Mouse (Mus musculus): ENCODE data around the gene Casz1. TPM values are rescaled to one million over a fixed set of nuclear protein-coding genes. Genes with fewer than 3 reads are reported as not detected.

Casz1 gene
- polyA plus RNA-seq, 1 experiment from 2014 or later = 4.9 TPM

DNA sequence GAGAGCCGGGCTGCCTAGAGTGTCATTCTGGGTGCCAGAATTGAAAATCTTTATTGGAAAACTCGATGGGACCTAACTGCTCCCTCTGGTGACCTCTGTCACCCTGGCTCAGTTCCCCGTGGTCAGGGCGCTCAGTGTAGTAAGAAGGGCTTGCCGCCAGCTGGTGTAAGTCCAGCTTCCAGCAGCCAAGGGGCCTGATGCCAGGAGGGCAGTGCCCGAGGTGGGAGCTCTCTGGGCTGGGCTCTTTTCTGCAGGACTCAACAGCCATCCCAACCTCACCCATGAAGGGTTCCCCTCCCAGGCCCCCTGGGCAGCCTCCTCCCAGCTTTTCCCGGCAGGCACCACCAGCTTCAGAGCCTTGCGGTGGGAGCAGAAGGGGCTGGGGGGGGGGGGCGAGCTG, 42.0 kb downstream of the Casz1 start:
- no peaks in the 10 kb centered on the region for H3K4me1 ChIP-seq (ENCODE audit: control insufficient read depth, insufficient read depth, low read length)
- 68% methylated on average over 9 of the region's 9 CpGs for WGBS
- ATAC-seq (ENCODE audit: insufficient read depth, low FRiP score, low TSS enrichment) (no peak), DNase-seq (ENCODE audit: low spot score) (no peak)
- H3K4me2 ChIP-seq (ENCODE audit: low read depth) = no peak overlapping the region
- no peaks in the 10 kb centered on the region for H3K36me3 ChIP-seq (ENCODE audit: control insufficient read depth, insufficient read depth, low read length)
- H3K9me3 ChIP-seq (ENCODE audit: control insufficient read depth, low read length) = no peaks in the 10 kb centered on the region
- no peak overlapping the region for H3K27ac ChIP-seq (ENCODE audit: low read depth, low read length)
- no peak overlapping the region for H3K4me3 ChIP-seq (ENCODE audit: low read depth, low read length)
- H3K9ac ChIP-seq (ENCODE audit: low read length) = no peak overlapping the region
- 0 out of 2 replicates have a peak, but pooled peaks cover 3% of the 10 kb centered on the region for H3K27me3 ChIP-seq (ENCODE audit: control insufficient read depth, insufficient read depth, low read length)

DNA sequence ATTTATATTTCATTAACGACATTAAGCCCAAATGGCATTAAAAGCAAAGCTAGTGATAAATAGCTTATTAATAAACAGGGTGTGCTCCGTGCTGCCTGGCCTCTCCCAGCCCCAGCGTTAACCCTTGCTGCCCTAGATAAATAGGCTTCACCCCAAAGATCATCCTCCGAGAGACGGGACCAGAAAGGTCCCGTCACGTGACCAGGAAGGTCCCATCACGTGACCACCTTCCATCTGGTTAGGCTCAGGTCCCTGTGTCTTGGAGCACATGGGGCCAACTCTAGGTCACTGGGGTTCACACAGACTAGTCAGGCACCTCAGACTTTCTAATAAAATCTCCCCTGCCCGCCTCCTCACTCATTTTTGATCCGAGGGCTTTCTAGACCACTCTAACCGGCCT, 42.5 kb downstream of the Casz1 start:
- Histone ChIP-seq H3K27me3 (ENCODE audit: control insufficient read depth, insufficient read depth, low read length) (0 out of 2 replicates have a peak, but pooled peaks cover 3% of the 10 kb centered on the region), H3K36me3 (ENCODE audit: control insufficient read depth, insufficient read depth, low read length) (no peaks in the 10 kb centered on the region), H3K4me2 (ENCODE audit: low read depth) (no peak overlapping the region), H3K27ac (ENCODE audit: low read depth, low read length) (no peak overlapping the region), H3K9me3 (ENCODE audit: control insufficient read depth, low read length) (no peaks in the 10 kb centered on the region), H3K9ac (ENCODE audit: low read length) (no peak overlapping the region), H3K4me3 (ENCODE audit: low read depth, low read length) (no peak overlapping the region), H3K4me1 (ENCODE audit: control insufficient read depth, insufficient read depth, low read length) (0 out of 2 replicates have a peak, but pooled peaks cover 2% of the 10 kb centered on the region)
- no peak for ATAC-seq (ENCODE audit: insufficient read depth, low FRiP score, low TSS enrichment)
- WGBS = 68% methylated on average over 11 of the region's 11 CpGs
- no peak for DNase-seq (ENCODE audit: low spot score)

DNA sequence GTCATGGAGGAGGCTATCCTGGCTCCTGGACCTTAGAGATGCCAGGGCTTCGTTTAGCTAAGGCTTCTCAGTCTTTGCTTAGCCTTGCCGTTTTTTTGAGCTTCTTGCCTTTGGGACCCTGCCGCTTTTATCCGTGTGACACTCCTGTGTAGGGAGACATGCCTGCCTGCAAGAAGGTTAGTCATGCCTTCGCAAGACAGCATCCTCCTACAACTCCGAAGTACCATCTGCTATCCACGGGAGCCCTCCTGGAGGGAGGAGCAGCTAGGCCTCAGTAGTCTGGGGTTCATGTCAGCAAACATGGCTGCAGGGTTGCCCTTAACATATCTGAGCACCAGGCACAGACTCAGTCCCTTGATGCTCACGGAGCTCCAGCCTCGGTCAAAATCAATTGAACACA, 43.4 kb downstream of the Casz1 start:
- peaks cover 6% of the 10 kb centered on the region; the same call in 1 of the 2 replicates for H3K4me1 ChIP-seq (ENCODE audit: control insufficient read depth, insufficient read depth, low read length)
- 87% methylated on average over 9 of the region's 9 CpGs for WGBS
- no peaks in the 10 kb centered on the region for H3K36me3 ChIP-seq (ENCODE audit: control insufficient read depth, insufficient read depth, low read length)
- DNase-seq (ENCODE audit: low spot score) = no peak
- H3K27ac ChIP-seq (ENCODE audit: low read depth, low read length) = no peak overlapping the region
- no peak overlapping the region for H3K9ac ChIP-seq (ENCODE audit: low read length)
- no peak for ATAC-seq (ENCODE audit: insufficient read depth, low FRiP score, low TSS enrichment)
- H3K9me3 ChIP-seq (ENCODE audit: control insufficient read depth, low read length) = no peaks in the 10 kb centered on the region
- H3K4me2 ChIP-seq (ENCODE audit: low read depth) = no peak overlapping the region
- no peak overlapping the region for H3K4me3 ChIP-seq (ENCODE audit: low read depth, low read length)
- 0 out of 2 replicates have a peak, but pooled peaks cover 3% of the 10 kb centered on the region for H3K27me3 ChIP-seq (ENCODE audit: control insufficient read depth, insufficient read depth, low read length)

DNA sequence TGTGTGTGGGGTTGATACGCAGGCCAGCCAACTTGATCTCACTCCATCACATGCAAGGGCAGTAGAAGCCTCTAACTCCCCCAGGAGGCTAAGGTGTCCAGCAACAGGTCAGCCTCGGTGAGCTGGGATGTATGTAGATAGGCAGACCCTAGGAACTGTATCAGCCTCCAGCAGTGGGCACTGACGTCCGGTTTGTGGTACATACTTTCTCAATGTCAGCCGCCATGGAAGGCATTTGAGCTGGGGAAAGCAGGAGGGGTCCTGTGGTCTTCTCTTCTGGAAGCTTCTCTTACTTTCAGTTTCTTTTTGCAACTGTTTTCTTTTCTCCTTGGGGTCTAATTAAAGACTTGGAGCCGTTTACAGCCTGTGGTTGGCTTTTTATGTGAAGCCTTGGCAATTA, 45.2 kb downstream of the Casz1 start:
- H3K36me3 ChIP-seq (ENCODE audit: control insufficient read depth, insufficient read depth, low read length) = no peaks in the 10 kb centered on the region
- no peak overlapping the region for H3K4me2 ChIP-seq (ENCODE audit: low read depth)
- ATAC-seq (ENCODE audit: insufficient read depth, low FRiP score, low TSS enrichment) (no peak), DNase-seq (ENCODE audit: low spot score) (no peak)
- no peak overlapping the region for H3K9ac ChIP-seq (ENCODE audit: low read length)
- no peak overlapping the region for H3K4me3 ChIP-seq (ENCODE audit: low read depth, low read length)
- H3K27me3 ChIP-seq (ENCODE audit: control insufficient read depth, insufficient read depth, low read length) = peaks cover 4% of the 10 kb centered on the region
- H3K27ac ChIP-seq (ENCODE audit: low read depth, low read length) = no peak overlapping the region
- H3K4me1 ChIP-seq (ENCODE audit: control insufficient read depth, insufficient read depth, low read length) = peaks cover 6% of the 10 kb centered on the region; the same call in 1 of the 2 replicates
- H3K9me3 ChIP-seq (ENCODE audit: control insufficient read depth, low read length) = no peaks in the 10 kb centered on the region
- WGBS = 71% methylated on average over 6 of the region's 6 CpGs

DNA sequence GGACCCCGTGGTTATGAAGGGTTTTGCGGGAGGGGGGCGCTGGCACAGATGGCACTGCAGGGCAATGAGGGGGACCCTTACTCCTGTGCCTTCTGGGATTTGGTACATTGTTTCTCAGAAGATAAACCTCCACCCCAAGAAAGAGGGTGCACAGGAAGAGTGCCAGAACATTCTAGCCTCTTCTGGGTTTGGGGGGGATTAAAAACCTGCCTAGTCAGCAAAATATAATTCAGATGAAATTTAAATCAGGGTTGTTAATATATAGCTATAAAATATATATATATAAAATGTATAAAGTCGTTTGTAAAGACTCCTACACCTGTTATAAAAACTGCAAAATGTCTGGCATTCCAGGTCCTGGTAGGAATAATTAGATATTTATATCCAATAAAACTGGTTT, 48.8 kb downstream of the Casz1 start:
- DNase-seq (ENCODE audit: low spot score) (no peak), ATAC-seq (ENCODE audit: insufficient read depth, low FRiP score, low TSS enrichment) (no peak)
- 81% methylated on average over 4 of the region's 4 CpGs for WGBS
- H3K4me3 ChIP-seq (ENCODE audit: low read depth, low read length) = no peak overlapping the region
- H3K27ac ChIP-seq (ENCODE audit: low read depth, low read length) = no peak overlapping the region
- no peak overlapping the region for H3K4me2 ChIP-seq (ENCODE audit: low read depth)
- H3K27me3 ChIP-seq (ENCODE audit: control insufficient read depth, insufficient read depth, low read length) = peaks cover 16% of the 10 kb centered on the region
- H3K36me3 ChIP-seq (ENCODE audit: control insufficient read depth, insufficient read depth, low read length) = no peaks in the 10 kb centered on the region
- peaks cover 14% of the 10 kb centered on the region for H3K4me1 ChIP-seq (ENCODE audit: control insufficient read depth, insufficient read depth, low read length)
- no peaks in the 10 kb centered on the region for H3K9me3 ChIP-seq (ENCODE audit: control insufficient read depth, low read length)
- H3K9ac ChIP-seq (ENCODE audit: low read length) = no peak overlapping the region

DNA sequence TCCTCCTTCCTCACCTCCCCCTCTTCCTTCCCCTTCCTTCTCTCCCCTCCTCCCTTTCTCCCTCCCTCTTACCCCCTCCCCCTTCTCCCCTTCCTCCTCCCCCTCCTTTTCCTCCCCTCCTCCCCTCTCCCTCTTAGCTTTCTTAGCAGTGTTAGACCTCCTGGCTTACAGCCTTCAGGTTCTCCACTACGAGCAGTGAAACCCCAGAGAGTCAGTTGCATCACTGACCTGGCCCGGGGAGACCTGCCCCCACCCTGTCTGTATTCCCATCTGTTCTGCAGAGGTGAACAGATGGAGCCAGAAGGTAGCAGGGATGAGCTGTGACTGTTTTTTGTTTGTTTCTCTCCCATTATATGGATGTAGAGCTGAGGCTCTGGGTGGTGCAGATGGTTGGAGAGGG, 49.9 kb downstream of the Casz1 start:
- H3K9ac ChIP-seq (ENCODE audit: low read length) = no peak overlapping the region
- 23% methylated on average over 2 of the region's 2 CpGs for WGBS
- no peak overlapping the region for H3K4me2 ChIP-seq (ENCODE audit: low read depth)
- H3K4me3 ChIP-seq (ENCODE audit: low read depth, low read length) = no peak overlapping the region
- no peak for ATAC-seq (ENCODE audit: insufficient read depth, low FRiP score, low TSS enrichment)
- no peak overlapping the region for H3K27ac ChIP-seq (ENCODE audit: low read depth, low read length)
- H3K36me3 ChIP-seq (ENCODE audit: control insufficient read depth, insufficient read depth, low read length) = no peaks in the 10 kb centered on the region
- H3K9me3 ChIP-seq (ENCODE audit: control insufficient read depth, low read length) = no peaks in the 10 kb centered on the region
- peaks cover 20% of the 10 kb centered on the region for H3K27me3 ChIP-seq (ENCODE audit: control insufficient read depth, insufficient read depth, low read length)
- peaks cover 16% of the 10 kb centered on the region for H3K4me1 ChIP-seq (ENCODE audit: control insufficient read depth, insufficient read depth, low read length)
- no peak for DNase-seq (ENCODE audit: low spot score)

DNA sequence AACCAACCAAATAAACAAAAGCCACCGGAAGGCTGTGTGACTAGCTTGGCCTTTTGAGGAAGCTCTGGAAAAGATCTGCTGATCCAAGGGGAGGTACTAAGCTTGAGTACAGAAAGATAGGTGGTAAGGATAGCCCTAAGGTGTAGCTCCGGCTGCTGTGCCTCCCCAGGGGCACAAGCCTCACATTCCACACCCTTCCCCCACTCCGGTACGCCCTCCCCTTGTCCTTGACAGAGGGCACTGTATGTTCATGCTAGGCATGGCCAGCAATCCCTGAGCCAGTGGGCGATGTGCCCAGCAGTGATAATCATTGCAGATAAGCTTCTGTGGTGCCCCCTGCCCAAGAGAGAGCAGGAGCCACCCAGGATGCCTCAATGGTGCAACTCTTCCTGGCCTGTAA, 51.3 kb downstream of the Casz1 start:
- Histone ChIP-seq H3K9ac (ENCODE audit: low read length) (no peak overlapping the region; the same call in 1 of the 2 replicates), H3K9me3 (ENCODE audit: control insufficient read depth, low read length) (no peaks in the 10 kb centered on the region), H3K4me1 (ENCODE audit: control insufficient read depth, insufficient read depth, low read length) (peaks cover 28% of the 10 kb centered on the region), H3K27me3 (ENCODE audit: control insufficient read depth, insufficient read depth, low read length) (peaks cover 29% of the 10 kb centered on the region), H3K36me3 (ENCODE audit: control insufficient read depth, insufficient read depth, low read length) (no peaks in the 10 kb centered on the region), H3K4me2 (ENCODE audit: low read depth) (no peak overlapping the region), H3K4me3 (ENCODE audit: low read depth, low read length) (no peak overlapping the region), H3K27ac (ENCODE audit: low read depth, low read length) (no peak overlapping the region)
- ATAC-seq (ENCODE audit: insufficient read depth, low FRiP score, low TSS enrichment) (no peak), DNase-seq (ENCODE audit: low spot score) (no peak)
- 89% methylated on average over 5 of the region's 5 CpGs for WGBS

DNA sequence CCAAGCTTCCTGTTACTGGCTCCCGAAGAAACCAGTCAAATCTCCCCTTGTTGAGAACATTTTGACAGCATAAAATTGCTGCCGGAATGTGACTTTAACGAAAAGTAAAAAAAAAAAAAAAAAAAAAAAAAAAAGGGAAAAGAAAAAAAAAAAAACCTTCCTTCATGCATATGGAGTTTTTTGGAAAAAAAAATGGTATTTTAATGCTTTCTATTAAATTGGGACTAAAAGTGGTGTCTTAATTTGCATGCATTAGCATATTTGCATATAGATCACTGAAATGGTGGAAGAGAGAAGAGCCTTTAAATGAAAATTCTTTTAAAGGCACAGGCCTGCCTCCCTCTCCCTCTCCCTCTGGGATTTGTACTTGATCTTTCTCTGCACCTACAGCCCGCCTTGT, 52.0 kb downstream of the Casz1 start:
- no peak for ATAC-seq (ENCODE audit: insufficient read depth, low FRiP score, low TSS enrichment)
- WGBS = 81% methylated on average over 4 of the region's 4 CpGs
- no peak for DNase-seq (ENCODE audit: low spot score)
- Histone ChIP-seq H3K9ac (ENCODE audit: low read length) (no peak overlapping the region), H3K4me3 (ENCODE audit: low read depth, low read length) (no peak overlapping the region), H3K27me3 (ENCODE audit: control insufficient read depth, insufficient read depth, low read length) (peaks cover 34% of the 10 kb centered on the region), H3K4me2 (ENCODE audit: low read depth) (no peak overlapping the region), H3K36me3 (ENCODE audit: control insufficient read depth, insufficient read depth, low read length) (no peaks in the 10 kb centered on the region), H3K4me1 (ENCODE audit: control insufficient read depth, insufficient read depth, low read length) (peaks cover 28% of the 10 kb centered on the region), H3K27ac (ENCODE audit: low read depth, low read length) (no peak overlapping the region), H3K9me3 (ENCODE audit: control insufficient read depth, low read length) (no peaks in the 10 kb centered on the region)

DNA sequence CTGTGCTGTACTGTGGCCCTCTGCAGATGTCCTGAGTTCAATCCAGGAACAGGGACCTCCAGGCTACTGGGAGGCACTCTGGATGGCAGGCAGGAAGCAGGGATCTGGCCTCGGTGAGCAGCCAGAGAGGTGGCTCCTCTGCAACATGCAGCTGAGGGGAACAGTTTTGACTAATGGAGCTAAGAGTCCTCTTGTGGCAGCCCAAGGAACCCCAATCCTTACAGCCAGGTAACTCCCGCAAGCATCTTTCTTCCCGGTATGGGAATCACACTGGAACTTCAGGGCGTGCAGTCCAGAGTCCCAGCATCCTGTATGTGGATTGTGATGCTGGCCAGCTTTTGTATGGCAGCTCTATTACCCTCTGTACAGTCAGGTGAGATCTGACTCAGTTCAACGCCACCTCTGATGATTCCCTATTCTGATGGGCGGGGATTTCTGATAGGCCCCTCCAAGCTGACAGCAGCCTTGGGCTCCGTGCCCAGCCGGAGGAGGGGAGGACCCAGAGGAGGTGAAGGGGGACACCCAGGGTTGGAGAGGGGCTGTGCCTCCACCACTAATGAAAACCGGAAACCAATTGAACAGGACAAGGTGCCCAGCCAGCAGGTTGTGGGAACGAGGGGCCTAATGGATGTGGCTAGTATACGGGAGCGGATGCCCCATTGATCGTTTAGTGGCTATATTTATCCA, 53.3 kb downstream of the Casz1 start:
- no peak overlapping the region for H3K4me2 ChIP-seq (ENCODE audit: low read depth)
- H3K9me3 ChIP-seq (ENCODE audit: control insufficient read depth, low read length) = no peaks in the 10 kb centered on the region
- peaks cover 46% of the 10 kb centered on the region for H3K27me3 ChIP-seq (ENCODE audit: control insufficient read depth, insufficient read depth, low read length)
- H3K9ac ChIP-seq (ENCODE audit: low read length) = no peak overlapping the region
- H3K4me3 ChIP-seq (ENCODE audit: low read depth, low read length) = no peak overlapping the region
- H3K27ac ChIP-seq (ENCODE audit: low read depth, low read length) = no peak overlapping the region
- 68% methylated on average over 13 of the region's 13 CpGs for WGBS
- ATAC-seq (ENCODE audit: insufficient read depth, low FRiP score, low TSS enrichment) (no peak), DNase-seq (ENCODE audit: low spot score) (no peak)
- peaks cover 22% of the 10 kb centered on the region for H3K4me1 ChIP-seq (ENCODE audit: control insufficient read depth, insufficient read depth, low read length)
- no peaks in the 10 kb centered on the region for H3K36me3 ChIP-seq (ENCODE audit: control insufficient read depth, insufficient read depth, low read length)
